11 mouse cellular contexts compared by ENCODE assay signal in genomic region chr16:76183105-76183504, GRCm38 (mm10).
DNase-seq lines count a peak whose midpoint lies in the region; ATAC-seq and TF ChIP-seq lines count a peak whose summit lies in the region.
"Had no signal": no experiment of that assay in that cellular context is flagged by ENCODE, and none has a peak within 500 bp of the region (broad histone marks: within the 10 kb centered on the region; RNA-seq: fewer than 3 reads in every experiment).

No protein-coding gene starts in this region.

- no peak overlapping the region for H3K9ac ChIP-seq in forebrain, postnatal 0 days
- no peak overlapping the region for H3K9ac ChIP-seq in forebrain, embryonic 12.5 days
- H3K9ac ChIP-seq in embryonic facial prominence, embryonic 11.5 days (replicated peaks; ENCODE audit: low read length), result no peak overlapping the region
- H3K9ac ChIP-seq in lung, postnatal 0 days (replicated peaks; ENCODE audit: low read depth), result no peak overlapping the region
- H3K9ac ChIP-seq: liver, postnatal 0 days had no signal

- no peak overlapping the region for H3K4me3 ChIP-seq in forebrain, postnatal 0 days (ENCODE audit: low read depth, low read length)
- no peak overlapping the region for H3K4me3 ChIP-seq in forebrain, embryonic 12.5 days (replicated peaks)
- no peak overlapping the region for H3K4me3 ChIP-seq in embryonic facial prominence, embryonic 11.5 days (ENCODE audit: low read depth, low read length)
- H3K4me3 ChIP-seq in lung, postnatal 0 days (ENCODE audit: low read depth, low read length), result no peak overlapping the region
- H3K4me3 ChIP-seq: gastrocnemius, adult 2 months had no signal

- TF ChIP-seq EP300 in lung, postnatal 0 days (IDR thresholded peaks at IDR 0.05), result peak; percentile 87

- H3K27me3 ChIP-seq in forebrain, postnatal 0 days (ENCODE audit: insufficient read depth, low read length), result no peaks in the 10 kb centered on the region
- no peaks in the 10 kb centered on the region for H3K27me3 ChIP-seq in forebrain, embryonic 12.5 days
- H3K27me3 ChIP-seq in embryonic facial prominence, embryonic 11.5 days (ENCODE audit: control insufficient read depth, insufficient read depth, low read length), result no peaks in the 10 kb centered on the region
- no peaks in the 10 kb centered on the region for H3K27me3 ChIP-seq in lung, postnatal 0 days (replicated peaks; ENCODE audit: insufficient read depth, low read length)

- ATAC-seq in forebrain, postnatal 0 days, result no peak
- no peak for ATAC-seq in forebrain, embryonic 12.5 days (ENCODE audit: low FRiP score)
- peak; percentile 86 for ATAC-seq in embryonic facial prominence, embryonic 11.5 days (replicated peaks; ENCODE audit: insufficient number of reproducible peaks, low FRiP score, low TSS enrichment, low read depth)
- ATAC-seq in lung, postnatal 0 days, result peak; percentile 62
- ATAC-seq: liver, postnatal 0 days; Patski had no signal

- TF ChIP-seq CTCF in forebrain, postnatal 0 days (IDR thresholded peaks at IDR 0.05; ENCODE audit: low read depth), result 0 out of 2 replicates have a peak, but pooled peaks have one; percentile 12
- TF ChIP-seq CTCF in lung, postnatal 0 days (IDR thresholded peaks at IDR 0.05), result no peak

- 0 out of 2 replicates have a peak, but pooled peaks cover 3% of the 10 kb centered on the region for H3K4me1 ChIP-seq in forebrain, postnatal 0 days (ENCODE audit: insufficient read depth)
- no peaks in the 10 kb centered on the region for H3K4me1 ChIP-seq in forebrain, embryonic 12.5 days
- no peaks in the 10 kb centered on the region for H3K4me1 ChIP-seq in embryonic facial prominence, embryonic 11.5 days (ENCODE audit: control insufficient read depth, insufficient read depth, low read length)
- no peaks in the 10 kb centered on the region for H3K4me1 ChIP-seq in lung, postnatal 0 days (ENCODE audit: insufficient read depth, low read depth, low read length)

- no peaks in the 10 kb centered on the region for H3K9me3 ChIP-seq in forebrain, postnatal 0 days (ENCODE audit: low read length)
- no peaks in the 10 kb centered on the region for H3K9me3 ChIP-seq in forebrain, embryonic 12.5 days
- no peaks in the 10 kb centered on the region for H3K9me3 ChIP-seq in embryonic facial prominence, embryonic 11.5 days (replicated peaks; ENCODE audit: control insufficient read depth, low read length)
- no peaks in the 10 kb centered on the region for H3K9me3 ChIP-seq in lung, postnatal 0 days (ENCODE audit: low read length)

- WGBS in forebrain, postnatal 0 days, result 16% methylated on average over 3 of the region's 3 CpGs
- WGBS in forebrain, embryonic 12.5 days, result 23% methylated on average over 3 of the region's 3 CpGs
- WGBS in embryonic facial prominence, embryonic 11.5 days, result 22% methylated on average over 3 of the region's 3 CpGs
- WGBS in lung, postnatal 0 days, result 27% methylated on average over 3 of the region's 3 CpGs

- H3K27ac ChIP-seq in forebrain, postnatal 0 days (ENCODE audit: low read depth, low read length), result no peak overlapping the region
- no peak overlapping the region for H3K27ac ChIP-seq in forebrain, embryonic 12.5 days
- H3K27ac ChIP-seq in embryonic facial prominence, embryonic 11.5 days (replicated peaks; ENCODE audit: low read depth, low read length), result no peak overlapping the region
- no peak overlapping the region for H3K27ac ChIP-seq in lung, postnatal 0 days (ENCODE audit: low read length)
- H3K27ac ChIP-seq: gastrocnemius, adult 2 months had no signal

- H3K36me3 ChIP-seq in forebrain, postnatal 0 days (ENCODE audit: insufficient read depth), result no peaks in the 10 kb centered on the region
- no peaks in the 10 kb centered on the region for H3K36me3 ChIP-seq in forebrain, embryonic 12.5 days (replicated peaks)
- no peaks in the 10 kb centered on the region for H3K36me3 ChIP-seq in embryonic facial prominence, embryonic 11.5 days (replicated peaks; ENCODE audit: control insufficient read depth, insufficient read depth, low read depth, low read length)
- no peaks in the 10 kb centered on the region for H3K36me3 ChIP-seq in lung, postnatal 0 days (ENCODE audit: insufficient read depth, low read length)

- peak; percentile 55 for DNase-seq in forebrain, postnatal 0 days
- DNase-seq in layer of hippocampus, adult 11-12 months (ENCODE audit: low spot score), result peak; percentile 18
- DNase-seq in layer of hippocampus, postnatal 25 days (ENCODE audit: extremely low spot score in 1 of 2, low spot score in 1 of 2), result no peak
- DNase-seq in embryonic facial prominence, embryonic 11.5 days (ENCODE audit: low spot score), result peak; percentile 77
- DNase-seq in lung, postnatal 0 days (ENCODE audit: low spot score), result peak; percentile 63
- no peak for DNase-seq in spleen, postnatal 36 days (ENCODE audit: low spot score in 2 of 2)
- DNase-seq in thymus, adult 18-20 months, result no peak
- DNase-seq: gastrocnemius, adult 2 months; liver, postnatal 0 days had no signal

- no peak overlapping the region for H3K4me2 ChIP-seq in forebrain, postnatal 0 days (ENCODE audit: low read depth)
- no peak overlapping the region for H3K4me2 ChIP-seq in forebrain, embryonic 12.5 days
- H3K4me2 ChIP-seq in embryonic facial prominence, embryonic 11.5 days (ENCODE audit: low read depth, low read length), result no peak overlapping the region; the same call in 1 of the 2 replicates
- no peak overlapping the region for H3K4me2 ChIP-seq in lung, postnatal 0 days (replicated peaks; ENCODE audit: low read depth, low read length)

Comparison
In these comparisons a context has a peak if more than half of its experiments do, and no peak if none do; other contexts are left out.
1. DNase-seq: peak in forebrain, postnatal 0 days (single experiment), layer of hippocampus, adult 11-12 months (single experiment), embryonic facial prominence, embryonic 11.5 days (single experiment) and lung, postnatal 0 days (single experiment); none in layer of hippocampus, postnatal 25 days (0 of 2), spleen, postnatal 36 days (0 of 2) and thymus, adult 18-20 months (0 of 2).
2. ATAC-seq: peak in embryonic facial prominence, embryonic 11.5 days (single experiment) and lung, postnatal 0 days (single experiment); none in forebrain, postnatal 0 days (single experiment) and forebrain, embryonic 12.5 days (single experiment).